Mouse (Mus musculus) mammary gland, adult 2 months (tissue): Measurements from ENCODE around the gene Nrcam. TPM values are rescaled to one million over a fixed set of nuclear protein-coding genes. Genes with fewer than 3 reads are reported as not detected.

Experiments used
- polyA plus RNA-seq: library from polyadenylated mRNA; depleted of rRNA; stranded (reverse); fragments of >200 nt; gene quantifications from 2 replicates; pipeline ENCODE4 v1.2.3, GENCODE M21; 2012; ENCODE audit warnings: low replicate concordance; rRNA removed

Gene Nrcam
- 0.25 and 1.0 TPM in 2 replicates for polyA plus RNA-seq

DNA sequence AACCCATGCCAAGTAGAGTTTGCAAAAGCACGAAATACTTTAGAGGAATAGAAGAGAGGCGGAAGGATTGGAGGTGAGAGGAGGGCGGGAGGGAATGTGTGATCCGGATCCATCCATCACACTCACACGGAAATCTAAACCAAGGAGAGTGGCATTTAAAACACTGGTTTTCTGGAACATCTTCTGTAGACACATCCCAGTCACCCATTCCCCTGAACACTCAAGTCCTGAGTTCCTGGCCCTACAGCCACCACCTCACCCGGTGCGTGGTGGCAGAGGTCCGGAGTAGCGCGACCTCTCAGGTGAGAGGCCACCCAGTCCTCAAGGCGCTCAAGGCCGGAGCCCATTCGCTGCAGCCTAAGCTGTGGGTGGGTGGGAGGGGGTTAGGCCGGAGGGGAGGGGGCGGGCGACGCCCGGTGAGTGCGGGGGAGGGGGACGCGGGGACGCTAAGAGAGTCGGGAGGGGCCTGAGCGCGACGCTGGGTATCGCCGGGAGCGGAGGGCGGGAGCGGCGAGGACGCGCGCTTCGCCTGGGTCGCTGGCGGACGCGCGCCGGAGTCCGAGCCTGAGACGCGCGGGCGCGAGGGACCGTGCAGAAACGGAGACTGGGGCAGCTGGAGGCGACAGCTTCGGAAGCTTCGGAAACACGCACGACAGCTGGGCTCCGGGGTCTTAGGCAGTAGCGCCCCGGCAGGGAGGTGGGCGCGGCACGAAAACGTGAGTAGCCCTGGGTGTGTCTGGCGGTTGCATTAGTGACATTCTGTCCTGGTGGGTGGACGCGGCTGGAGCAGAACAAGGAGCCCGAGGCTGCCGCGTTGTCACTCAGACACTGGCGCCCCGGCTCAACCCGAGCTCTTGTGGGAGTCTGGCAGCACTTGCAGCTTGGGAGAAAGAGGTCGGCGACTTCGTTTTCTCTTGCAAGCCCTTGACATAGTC, at the start of gene Nrcam:
Nrcam (plus strand) TSS at position 505 of the 935 bp plus-strand sequence.

Other genes starting within 250 kb of the Nrcam start
- gene Dnajb9, start 118.6 kb upstream of the Nrcam start, polyA plus RNA-seq = 1.9 and 3.7 TPM in 2 replicates
- 11.1 and 32.5 TPM in 2 replicates for gene Pnpla8, start 107.5 kb upstream of the Nrcam start, polyA plus RNA-seq